Mouse (Mus musculus): ENCODE results near the gene Krtap31-1.
"Not testable (repeated sequence)": the region's sequence is repeated elsewhere in the genome, so short reads cannot be mapped to it uniquely, and the experiment has no call there.

The Krtap31-1 gene

GRCm38 (mm10) chr11:99907620-99908019 is at the start of gene Krtap31-1:
Gene Krtap31-1, plus strand, starts transcription at chr11:99907920.
- H3K36me3 ChIP-seq (ENCODE audit: control insufficient read depth, insufficient read depth, low read length, poor library complexity, severe bottlenecking): no peaks in the 10 kb centered on the region
- H3K27me3 ChIP-seq (ENCODE audit: control insufficient read depth, insufficient read depth, low read length, poor library complexity, severe bottlenecking): no peaks in the 10 kb centered on the region
- DNase-seq (ENCODE audit: low read depth, low spot score): no peak

- no peaks in the 10 kb centered on the region for H3K27me3 ChIP-seq (ENCODE audit: control insufficient read depth, insufficient read depth, low read length, poor library complexity, severe bottlenecking)
- H3K36me3 ChIP-seq (ENCODE audit: control insufficient read depth, insufficient read depth, low read length, poor library complexity, severe bottlenecking): no peaks in the 10 kb centered on the region
- DNase-seq (ENCODE audit: low read depth, low spot score): no peak
Observed at GRCm38 (mm10) chr11:99858761-99859160, 49.0 kb upstream of the Krtap31-1 start.

- H3K36me3 ChIP-seq (ENCODE audit: control insufficient read depth, insufficient read depth, low read length, poor library complexity, severe bottlenecking); H3K27me3 ChIP-seq (ENCODE audit: control insufficient read depth, insufficient read depth, low read length, poor library complexity, severe bottlenecking); DNase-seq (ENCODE audit: low read depth, low spot score): not testable (repeated sequence)
Observed at GRCm38 (mm10) chr11:99864176-99864575, 43.5 kb upstream of the Krtap31-1 start, which contains the start of gene Gm11559. Gene Gm11559, plus strand, starts transcription at chr11:99864476.

GRCm38 (mm10) chr11:99873089-99873488 is 34.6 kb upstream of the Krtap31-1 start, which contains the start of gene Krtap9-1:
Gene Krtap9-1, plus strand, starts transcription at chr11:99873389.
- H3K27me3 ChIP-seq (ENCODE audit: control insufficient read depth, insufficient read depth, low read length, poor library complexity, severe bottlenecking); DNase-seq (ENCODE audit: low read depth, low spot score); H3K36me3 ChIP-seq (ENCODE audit: control insufficient read depth, insufficient read depth, low read length, poor library complexity, severe bottlenecking): not testable (repeated sequence)

- not testable (repeated sequence) for H3K27me3 ChIP-seq (ENCODE audit: control insufficient read depth, insufficient read depth, low read length, poor library complexity, severe bottlenecking); H3K36me3 ChIP-seq (ENCODE audit: control insufficient read depth, insufficient read depth, low read length, poor library complexity, severe bottlenecking); DNase-seq (ENCODE audit: low read depth, low spot score)
Observed at GRCm38 (mm10) chr11:99878887-99879286, 28.8 kb upstream of the Krtap31-1 start, which contains the start of gene Gm11567. Gene Gm11567, plus strand, starts transcription at chr11:99879187.

GRCm38 (mm10) chr11:99914451-99914850 is 6.7 kb downstream of the Krtap31-1 start, which contains the start of gene Gm11565:
Gene Gm11565, plus strand, starts transcription at chr11:99914751.
- no peaks in the 10 kb centered on the region for H3K27me3 ChIP-seq (ENCODE audit: control insufficient read depth, insufficient read depth, low read length, poor library complexity, severe bottlenecking)
- no peaks in the 10 kb centered on the region for H3K36me3 ChIP-seq (ENCODE audit: control insufficient read depth, insufficient read depth, low read length, poor library complexity, severe bottlenecking)
- DNase-seq (ENCODE audit: low read depth, low spot score): no peak

- Histone ChIP-seq H3K27me3 (ENCODE audit: control insufficient read depth, insufficient read depth, low read length, poor library complexity, severe bottlenecking) (no peaks in the 10 kb centered on the region), H3K36me3 (ENCODE audit: control insufficient read depth, insufficient read depth, low read length, poor library complexity, severe bottlenecking) (no peaks in the 10 kb centered on the region)
- no peak for DNase-seq (ENCODE audit: low read depth, low spot score)
Observed at GRCm38 (mm10) chr11:99935991-99936390, 28.3 kb downstream of the Krtap31-1 start, which contains the start of gene Krtap31-2. Gene Krtap31-2, plus strand, starts transcription at chr11:99936291.

- DNase-seq (ENCODE audit: low read depth, low spot score): no peak
- no peaks in the 10 kb centered on the region for H3K36me3 ChIP-seq (ENCODE audit: control insufficient read depth, insufficient read depth, low read length, poor library complexity, severe bottlenecking)
- no peaks in the 10 kb centered on the region for H3K27me3 ChIP-seq (ENCODE audit: control insufficient read depth, insufficient read depth, low read length, poor library complexity, severe bottlenecking)
Observed at GRCm38 (mm10) chr11:99937751-99938264, 30.1 kb downstream of the Krtap31-1 start.

- Histone ChIP-seq H3K27me3 (ENCODE audit: control insufficient read depth, insufficient read depth, low read length, poor library complexity, severe bottlenecking) (no peaks in the 10 kb centered on the region), H3K36me3 (ENCODE audit: control insufficient read depth, insufficient read depth, low read length, poor library complexity, severe bottlenecking) (no peaks in the 10 kb centered on the region)
- DNase-seq (ENCODE audit: low read depth, low spot score): no peak
Observed at GRCm38 (mm10) chr11:99948175-99948574, 40.5 kb downstream of the Krtap31-1 start, which contains the start of gene Krtap9-5. Gene Krtap9-5, plus strand, starts transcription at chr11:99948475.

Measured in splenic B cell, adult 2 months (primary cell).